Mouse (Mus musculus): ENCODE results near the gene Sp6. TPM values are rescaled to one million over a fixed set of nuclear protein-coding genes. Genes with fewer than 3 reads are reported as not detected.
A peak's percentile ranks its signal among the peaks of the same experiment; 100 is the strongest.

Gene Sp6
- total and polyA plus RNA-seq, 3 experiments, result 10.1 to 65.5 (median 18.4) TPM

- TF ChIP-seq SIN3A (IDR thresholded peaks at IDR 0.05; ENCODE audit: low read length), result peak; percentile 100
- TF ChIP-seq E2F4 (IDR thresholded peaks at IDR 0.05; ENCODE audit: insufficient replicate concordance, low read depth, low read length), result 0 out of 2 replicates have a peak, but pooled peaks have one; percentile 66
- TF ChIP-seq IRF4 (IDR thresholded peaks at IDR 0.05; ENCODE audit: low read depth, low read length), result peak; percentile 68; the same call in 1 of the 2 replicates
- TF ChIP-seq KAT2A (IDR thresholded peaks at IDR 0.05; ENCODE audit: insufficient replicate concordance, low read length), result peak; percentile 80; the same call in 1 of the 2 replicates
- TF ChIP-seq MEF2A (IDR thresholded peaks at IDR 0.05; ENCODE audit: borderline replicate concordance, low read depth, low read length), result peak; percentile 78
- TF ChIP-seq JUN (IDR thresholded peaks at IDR 0.05; ENCODE audit: insufficient read depth, low read depth, low read length), result no peak; the same call in 1 of the 2 replicates
- peak; percentile 89 for TF ChIP-seq TCF12 (IDR thresholded peaks at IDR 0.05; ENCODE audit: low read depth, low read length)
- TF ChIP-seq BHLHE40 (IDR thresholded peaks at IDR 0.05; ENCODE audit: low read depth, low read length), result no peak
- no peak for TF ChIP-seq SMC3 (IDR thresholded peaks at IDR 0.05; ENCODE audit: low read depth, low read length)
- peak; percentile 95 for TF ChIP-seq CHD2 (IDR thresholded peaks at IDR 0.05; ENCODE audit: low read length)
- 0 out of 2 replicates have a peak, but pooled peaks have one; percentile 41 for TF ChIP-seq POLR2AphosphoS2 (IDR thresholded peaks at IDR 0.05; ENCODE audit: low read depth, low read length)
- TF ChIP-seq MXI1 (IDR thresholded peaks at IDR 0.05; ENCODE audit: low read depth, low read length), result peak; percentile 99
- peak; percentile 98 for TF ChIP-seq NRF1 (IDR thresholded peaks at IDR 0.05; ENCODE audit: low read depth, low read length)
These were observed 28.1 kb downstream of the Sp6 start, which contains the start of the genes Lrrc46 and Mrpl10 (continued) for GRCm38 (mm10) chr11:97041022-97041899.

GRCm38 (mm10) chr11:97044902-97045301 lies 31.7 kb downstream of the Sp6 start:
- Histone ChIP-seq H3K4me1 (ENCODE audit: control insufficient read depth in 1 of 2, insufficient read depth in 2 of 2) (peaks cover 4 to 29% of the 10 kb centered on the region in 2 experiments; a peak in 3 of 4 replicates), H3K9ac (ENCODE audit: insufficient read depth, low read depth) (no peak overlapping the region), H3K79me2 (replicated peaks; ENCODE audit: control insufficient read depth, extremely low read depth, insufficient read depth, poor library complexity, severe bottlenecking) (peaks cover 30% of the 10 kb centered on the region), H3K36me3 (replicated peaks in 1 of 2; ENCODE audit: control insufficient read depth in 1 of 2, insufficient read depth in 1 of 2, low read length in 1 of 2) (peaks cover 33 to 62% of the 10 kb centered on the region in 2 experiments), H3K4me2 (ENCODE audit: insufficient read depth, low read depth, poor library complexity, severe bottlenecking) (no peak overlapping the region), H3K27ac (ENCODE audit: insufficient read depth, low read depth) (no peak overlapping the region), H3K9me3 (replicated peaks; ENCODE audit: low read length) (peaks cover 4% of the 10 kb centered on the region), H3K27me3 (replicated peaks) (no peaks in the 10 kb centered on the region), H3K4me3 (replicated peaks in 1 of 3; ENCODE audit: low read depth in 2 of 3, low read length in 2 of 3, poor library complexity in 1 of 3) (no peak overlapping the region)
- TF ChIP-seq MXI1 (IDR thresholded peaks at IDR 0.05; ENCODE audit: low read depth, low read length) (no peak), MAZ (IDR thresholded peaks at IDR 0.05; ENCODE audit: low read depth, low read length) (no peak), TBP (conservative IDR thresholded peaks at IDR 0.05; ENCODE audit: low read depth, low read length) (no peak), GABPA (IDR thresholded peaks at IDR 0.05; ENCODE audit: insufficient replicate concordance, low read depth, low read length) (no peak), CHD1 (IDR thresholded peaks at IDR 0.05; ENCODE audit: low read depth, low read length) (no peak), MAFK (IDR thresholded peaks at IDR 0.05; ENCODE audit: insufficient replicate concordance, low read length) (no peak), ZC3H11A (IDR thresholded peaks at IDR 0.05; ENCODE audit: low read depth, low read length) (no peak), JUND (conservative IDR thresholded peaks at IDR 0.05; ENCODE audit: low read depth, low read length) (no peak), JUN (IDR thresholded peaks at IDR 0.05; ENCODE audit: insufficient read depth, low read depth, low read length) (no peak), MYC (IDR thresholded peaks at IDR 0.05; ENCODE audit: low read depth, low read length) (no peak), ETS1 (conservative IDR thresholded peaks at IDR 0.05; ENCODE audit: low read depth, low read length) (no peak), TCF12 (IDR thresholded peaks at IDR 0.05; ENCODE audit: low read depth, low read length) (no peak), MAX (IDR thresholded peaks at IDR 0.05; ENCODE audit: low read length) (no peak), RCOR1 (conservative IDR thresholded peaks at IDR 0.05; ENCODE audit: low read depth, low read length) (no peak)
- DNase-seq (ENCODE audit: extremely low read depth), result no peak
- in situ Hi-C loops (cut with MboI; ENCODE audit: low pct_ligation_motif_present, low pct_unique_long_range_greater_than_20kb, low sequenced_read_pairs) (no loop called here), dilution Hi-C loops (cut with MboI; ENCODE audit: extremely low pct_ligation_motif_present, extremely low pct_unique_long_range_greater_than_20kb, low sequenced_read_pairs) (no loop called here)
